Mouse (Mus musculus): ENCODE measurements around the gene Dmtf1. TPM values are rescaled to one million over a fixed set of nuclear protein-coding genes. Genes with fewer than 3 reads are reported as not detected.

Gene Dmtf1
- polyA plus RNA-seq, 1 experiment from 2014 or later: 75.0 TPM

DNA sequence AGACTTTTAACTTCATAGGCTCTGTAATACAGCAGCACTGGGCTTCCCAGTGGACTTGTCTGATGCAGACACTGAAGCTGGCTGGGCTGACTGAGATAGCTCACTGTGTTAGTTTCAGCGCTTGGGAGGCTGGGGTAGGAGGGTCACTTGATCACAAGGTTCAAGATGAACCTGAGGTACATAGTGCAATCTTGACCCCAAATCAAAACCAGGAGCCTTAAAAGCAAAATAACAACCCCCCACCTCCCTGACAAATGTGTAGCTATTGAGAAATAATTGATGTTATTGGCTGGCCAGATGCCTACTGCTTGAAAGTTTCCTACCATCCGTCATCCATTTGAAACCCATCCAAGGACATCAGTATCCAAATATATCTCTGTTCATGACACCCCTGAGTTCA is 58.9 kb downstream of the Dmtf1 start:
- 98% methylated on average over 2 of the region's 2 CpGs for WGBS
- no peak for ATAC-seq (ENCODE audit: insufficient read depth, low FRiP score, low TSS enrichment)
- Histone ChIP-seq H3K4me3 (ENCODE audit: low read depth, low read length) (no peak overlapping the region), H3K4me2 (ENCODE audit: low read depth) (no peak overlapping the region), H3K27ac (ENCODE audit: low read depth, low read length) (no peak overlapping the region), H3K4me1 (ENCODE audit: control insufficient read depth, insufficient read depth, low read length) (0 out of 2 replicates have a peak, but pooled peaks cover 5% of the 10 kb centered on the region), H3K27me3 (ENCODE audit: control insufficient read depth, insufficient read depth, low read length) (no peaks in the 10 kb centered on the region), H3K9ac (ENCODE audit: low read length) (no peak overlapping the region), H3K9me3 (ENCODE audit: control insufficient read depth, low read length) (no peaks in the 10 kb centered on the region), H3K36me3 (ENCODE audit: control insufficient read depth, insufficient read depth, low read length) (no peaks in the 10 kb centered on the region)
- no peak for DNase-seq (ENCODE audit: low spot score)

GRCm38 (mm10) chr5:9100849-9101801 is 60.5 kb downstream of the Dmtf1 start:
- ATAC-seq (ENCODE audit: insufficient read depth, low FRiP score, low TSS enrichment) (peak; percentile 83), DNase-seq (ENCODE audit: low spot score) (peak; percentile 65)
- peak overlapping the region; percentile 76 for H3K9ac ChIP-seq (ENCODE audit: low read length)
- no peaks in the 10 kb centered on the region for H3K36me3 ChIP-seq (ENCODE audit: control insufficient read depth, insufficient read depth, low read length)
- H3K27ac ChIP-seq (ENCODE audit: low read depth, low read length): no peak overlapping the region
- no peaks in the 10 kb centered on the region for H3K9me3 ChIP-seq (ENCODE audit: control insufficient read depth, low read length)
- peak overlapping the region; percentile 86 for H3K4me3 ChIP-seq (ENCODE audit: low read depth, low read length)
- 0 out of 2 replicates have a peak, but pooled peaks cover 5% of the 10 kb centered on the region for H3K4me1 ChIP-seq (ENCODE audit: control insufficient read depth, insufficient read depth, low read length)
- peak overlapping the region; percentile 89 for H3K4me2 ChIP-seq (ENCODE audit: low read depth)
- WGBS: under 1% methylated on average over 60 of the region's 83 CpGs
- H3K27me3 ChIP-seq (ENCODE audit: control insufficient read depth, insufficient read depth, low read length): no peaks in the 10 kb centered on the region

GRCm38 (mm10) chr5:9100207-9100848 is 61.2 kb downstream of the Dmtf1 start, which contains the start of gene Tmem243:
Gene Tmem243 (plus strand): TSS chr5:9100668.
- Histone ChIP-seq H3K4me2 (ENCODE audit: low read depth) (peak within 1 kb of the TSS; percentile 89), H3K4me1 (ENCODE audit: control insufficient read depth, insufficient read depth, low read length) (0 out of 2 replicates have a peak, but pooled peaks cover 5% of the 10 kb centered on the region), H3K27me3 (ENCODE audit: control insufficient read depth, insufficient read depth, low read length) (no peaks in the 10 kb centered on the region), H3K9me3 (ENCODE audit: control insufficient read depth, low read length) (no peaks in the 10 kb centered on the region), H3K27ac (ENCODE audit: low read depth, low read length) (no peak within 1 kb of the TSS), H3K4me3 (ENCODE audit: low read depth, low read length) (peak within 1 kb of the TSS; percentile 86), H3K9ac (ENCODE audit: low read length) (peak within 1 kb of the TSS; percentile 76), H3K36me3 (ENCODE audit: control insufficient read depth, insufficient read depth, low read length) (no peaks in the 10 kb centered on the region)
- WGBS: under 1% methylated on average over 38 of the region's 59 CpGs
- ATAC-seq (ENCODE audit: insufficient read depth, low FRiP score, low TSS enrichment): peak; percentile 99
- peak; percentile 90 for DNase-seq (ENCODE audit: low spot score)

- Histone ChIP-seq H3K4me3 (ENCODE audit: low read depth, low read length) (no peak overlapping the region), H3K4me1 (ENCODE audit: control insufficient read depth, insufficient read depth, low read length) (no peaks in the 10 kb centered on the region), H3K4me2 (ENCODE audit: low read depth) (no peak overlapping the region), H3K9me3 (ENCODE audit: control insufficient read depth, low read length) (no peaks in the 10 kb centered on the region), H3K9ac (ENCODE audit: low read length) (no peak overlapping the region), H3K27ac (ENCODE audit: low read depth, low read length) (no peak overlapping the region), H3K36me3 (ENCODE audit: control insufficient read depth, insufficient read depth, low read length) (no peaks in the 10 kb centered on the region), H3K27me3 (ENCODE audit: control insufficient read depth, insufficient read depth, low read length) (no peaks in the 10 kb centered on the region)
- ATAC-seq (ENCODE audit: insufficient read depth, low FRiP score, low TSS enrichment) (no peak), DNase-seq (ENCODE audit: low spot score) (no peak)
- WGBS: 80% methylated on average over 4 of the region's 4 CpGs
These were observed 68.1 kb downstream of the Dmtf1 start for GRCm38 (mm10) chr5:9093490-9093889.

DNA sequence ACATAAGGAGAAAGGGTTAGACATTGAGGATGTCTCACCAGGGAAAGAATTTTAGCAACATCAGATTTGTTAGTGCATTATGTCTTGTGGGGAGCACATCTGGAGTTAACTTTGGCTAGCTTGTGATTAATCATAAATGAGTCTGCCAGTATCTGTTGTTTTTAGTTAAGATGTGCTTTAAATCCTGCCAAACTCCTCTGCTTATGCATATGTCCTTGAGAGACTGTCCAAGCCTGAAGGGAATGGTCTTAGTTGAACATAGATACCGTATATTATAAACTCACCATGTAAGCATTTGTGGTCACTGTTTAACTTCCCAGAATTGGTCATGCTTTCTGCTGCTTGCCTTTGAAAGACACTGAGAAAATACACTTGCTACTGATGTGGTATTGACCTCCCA is 68.9 kb downstream of the Dmtf1 start:
- no peak overlapping the region for H3K4me3 ChIP-seq (ENCODE audit: low read depth, low read length)
- WGBS: 88% methylated on average over 1 of the region's 1 CpGs
- no peak for ATAC-seq (ENCODE audit: insufficient read depth, low FRiP score, low TSS enrichment)
- H3K27ac ChIP-seq (ENCODE audit: low read depth, low read length): no peak overlapping the region
- no peak overlapping the region for H3K9ac ChIP-seq (ENCODE audit: low read length)
- H3K36me3 ChIP-seq (ENCODE audit: control insufficient read depth, insufficient read depth, low read length): no peaks in the 10 kb centered on the region
- H3K27me3 ChIP-seq (ENCODE audit: control insufficient read depth, insufficient read depth, low read length): no peaks in the 10 kb centered on the region
- no peak for DNase-seq (ENCODE audit: low spot score)
- H3K4me1 ChIP-seq (ENCODE audit: control insufficient read depth, insufficient read depth, low read length): no peaks in the 10 kb centered on the region
- no peaks in the 10 kb centered on the region for H3K9me3 ChIP-seq (ENCODE audit: control insufficient read depth, low read length)
- no peak overlapping the region for H3K4me2 ChIP-seq (ENCODE audit: low read depth)

GRCm38 (mm10) chr5:9090493-9091106 is 71.0 kb downstream of the Dmtf1 start:
- Histone ChIP-seq H3K36me3 (ENCODE audit: control insufficient read depth, insufficient read depth, low read length) (no peaks in the 10 kb centered on the region), H3K4me2 (ENCODE audit: low read depth) (no peak overlapping the region), H3K9ac (ENCODE audit: low read length) (no peak overlapping the region), H3K27ac (ENCODE audit: low read depth, low read length) (no peak overlapping the region), H3K27me3 (ENCODE audit: control insufficient read depth, insufficient read depth, low read length) (no peaks in the 10 kb centered on the region), H3K4me3 (ENCODE audit: low read depth, low read length) (no peak overlapping the region), H3K4me1 (ENCODE audit: control insufficient read depth, insufficient read depth, low read length) (no peaks in the 10 kb centered on the region), H3K9me3 (ENCODE audit: control insufficient read depth, low read length) (no peaks in the 10 kb centered on the region)
- no peak for DNase-seq (ENCODE audit: low spot score)
- 88% methylated on average over 6 of the region's 6 CpGs for whole genome bisulfite sequencing
- no peak for ATAC-seq (ENCODE audit: insufficient read depth, low FRiP score, low TSS enrichment)

DNA sequence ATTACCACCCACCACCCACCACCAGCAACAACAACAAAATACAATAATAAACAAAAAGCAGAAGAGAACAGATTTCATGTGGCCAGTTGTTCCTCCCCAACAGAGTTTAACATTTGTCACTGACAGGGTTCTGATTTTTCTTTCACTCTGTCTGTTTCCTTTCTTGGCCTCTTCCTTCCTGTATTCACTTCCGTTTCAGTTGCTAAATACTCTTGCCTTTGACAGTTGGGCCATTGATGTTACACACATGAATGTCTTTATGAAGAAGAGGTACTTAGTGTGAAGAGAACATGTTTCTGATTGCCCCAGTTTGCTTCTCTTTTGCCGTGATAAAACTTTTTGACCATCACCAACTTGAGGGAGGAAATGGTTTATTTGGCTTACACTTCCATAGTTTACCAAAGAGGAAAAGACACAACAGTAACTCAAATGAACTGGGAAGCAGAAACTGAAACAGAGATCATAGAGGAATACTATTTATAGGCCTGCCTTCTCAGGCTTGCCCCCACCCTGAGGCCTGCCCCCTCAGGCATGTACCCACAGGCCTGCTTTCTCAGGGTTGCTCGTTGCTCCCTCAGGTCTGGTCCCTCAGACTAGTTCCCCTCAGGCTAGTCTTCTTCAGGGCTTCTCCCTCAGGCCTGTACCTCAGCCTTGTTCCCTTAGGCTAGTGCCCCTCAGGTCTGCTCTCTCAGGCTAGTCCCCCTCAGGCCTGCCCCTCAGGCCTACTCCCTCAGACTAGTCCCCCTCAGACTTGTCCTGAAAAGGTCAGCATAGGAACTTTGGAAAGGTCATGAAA is 74.5 kb downstream of the Dmtf1 start:
- Histone ChIP-seq H3K36me3 (ENCODE audit: control insufficient read depth, insufficient read depth, low read length) (no peaks in the 10 kb centered on the region), H3K4me2 (ENCODE audit: low read depth) (no peak overlapping the region), H3K9ac (ENCODE audit: low read length) (no peak overlapping the region), H3K4me1 (ENCODE audit: control insufficient read depth, insufficient read depth, low read length) (no peaks in the 10 kb centered on the region), H3K27ac (ENCODE audit: low read depth, low read length) (no peak overlapping the region), H3K4me3 (ENCODE audit: low read depth, low read length) (no peak overlapping the region), H3K9me3 (ENCODE audit: control insufficient read depth, low read length) (no peaks in the 10 kb centered on the region), H3K27me3 (ENCODE audit: control insufficient read depth, insufficient read depth, low read length) (no peaks in the 10 kb centered on the region)
- ATAC-seq (ENCODE audit: insufficient read depth, low FRiP score, low TSS enrichment): no peak
- 76% methylated on average over 3 of the region's 3 CpGs for WGBS
- DNase-seq (ENCODE audit: low spot score): no peak

GRCm38 (mm10) chr5:9079773-9080501 is 81.6 kb downstream of the Dmtf1 start:
- H3K36me3 ChIP-seq (ENCODE audit: control insufficient read depth, insufficient read depth, low read length): no peaks in the 10 kb centered on the region
- H3K4me3 ChIP-seq (ENCODE audit: low read depth, low read length): no peak overlapping the region
- no peak overlapping the region for H3K4me2 ChIP-seq (ENCODE audit: low read depth)
- H3K9me3 ChIP-seq (ENCODE audit: control insufficient read depth, low read length): no peaks in the 10 kb centered on the region
- DNase-seq (ENCODE audit: low spot score) (no peak), ATAC-seq (ENCODE audit: insufficient read depth, low FRiP score, low TSS enrichment) (no peak)
- H3K27me3 ChIP-seq (ENCODE audit: control insufficient read depth, insufficient read depth, low read length): no peaks in the 10 kb centered on the region
- no peak overlapping the region for H3K9ac ChIP-seq (ENCODE audit: low read length)
- H3K4me1 ChIP-seq (ENCODE audit: control insufficient read depth, insufficient read depth, low read length): no peaks in the 10 kb centered on the region
- no peak overlapping the region for H3K27ac ChIP-seq (ENCODE audit: low read depth, low read length)

Measured in neural tube, embryonic 11.5 days (tissue).